Mouse (Mus musculus) MEL (cell line): Measurements from ENCODE around the gene Efcab5. TPM values are rescaled to one million over a fixed set of nuclear protein-coding genes. Genes with fewer than 3 reads are reported as not detected.

Source experiments
- DNase-seq: peaks from one replicate; pipeline ENCODE4 v3.0.0; 2011; ENCODE audit warnings: low read depth, low spot score
- H3K27ac ChIP-seq: 2 replicates; pipeline ENCODE4 v1.5.1; 2012; ENCODE audit warnings: low read depth, mild to moderate bottlenecking, control low read depth, low read length, moderate library complexity; ENCODE audit not compliant: control insufficient read depth
- H3K27me3 ChIP-seq, 2 experiments: fragments of 150-350 bp in 1 of 2; sonication (generic) in 1 of 2; 2 replicates each; pipeline ENCODE4 v1.6.1; 2012; ENCODE audit warnings: low read length in 2 of 2, mild to moderate bottlenecking in 2 of 2, improper control_type of control experiment in 1 of 2, moderate library complexity in 1 of 2; ENCODE audit not compliant: insufficient read depth in 2 of 2, control insufficient read depth in 1 of 2
- H3K36me3 ChIP-seq, 2 experiments: 2 replicates each; pipeline ENCODE4 v1.6.1; 2012 to 2014; ENCODE audit warnings: low read length in 2 of 2, improper control_type of control experiment in 1 of 2, inconsistent platforms in 1 of 2, mild to moderate bottlenecking in 1 of 2; ENCODE audit not compliant: insufficient read depth in 2 of 2, control insufficient read depth in 1 of 2
- H3K4me1 ChIP-seq, 2 experiments: fragments of 150-350 bp in 1 of 2; sonication (generic) in 1 of 2; 2 replicates each; pipeline ENCODE4 v1.6.1; 2012; ENCODE audit warnings: low read length in 2 of 2, improper control_type of control experiment in 1 of 2, mild to moderate bottlenecking in 1 of 2; ENCODE audit not compliant: insufficient read depth in 2 of 2, control insufficient read depth in 1 of 2
- H3K4me3 ChIP-seq, 2 experiments: fragments of 150-350 bp in 1 of 2; sonication (generic) in 1 of 2; 2 replicates each; pipeline ENCODE4 v1.5.1; 2012; ENCODE audit warnings: low read depth in 2 of 2, low read length in 2 of 2, mild to moderate bottlenecking in 2 of 2, moderate library complexity in 2 of 2, control low read depth in 1 of 2, improper control_type of control experiment in 1 of 2; ENCODE audit not compliant: control insufficient read depth in 1 of 2, insufficient read depth in 1 of 2
- H3K79me2 ChIP-seq: 2 replicates; pipeline ENCODE4 v1.6.1; 2012; ENCODE audit warnings: mild to moderate bottlenecking, low read length, moderate library complexity; ENCODE audit not compliant: control insufficient read depth, poor library complexity, insufficient read depth
- H3K9ac ChIP-seq: 2 replicates; pipeline ENCODE4 v1.6.1; 2012; ENCODE audit warnings: low read depth, mild to moderate bottlenecking, control low read depth, low read length, moderate library complexity; ENCODE audit not compliant: control insufficient read depth, poor library complexity, severe bottlenecking
- H3K9me3 ChIP-seq: fragments of 150-350 bp; sonication (generic); replicated peaks from 2 replicates; pipeline ENCODE4 v1.6.1; 2012; ENCODE audit warnings: mild to moderate bottlenecking, low read length, improper control_type of control experiment, moderate library complexity; ENCODE audit not compliant: insufficient read depth
- BHLHE40 ChIP-seq: IDR thresholded peaks from 2 replicates; pipeline ENCODE4 v1.6.1; 2012; ENCODE audit warnings: low read depth, mild to moderate bottlenecking, inconsistent platforms, low read length, improper control_type of control experiment, borderline replicate concordance
- CHD1 ChIP-seq: IDR thresholded peaks from 2 replicates; pipeline ENCODE4 v1.6.1; 2012; ENCODE audit warnings: low read depth, mild to moderate bottlenecking, inconsistent platforms, low read length, improper control_type of control experiment
- CTCF ChIP-seq, 3 experiments: IDR thresholded peaks in 2 of 3; conservative IDR thresholded peaks in 1 of 3; 2 replicates each; pipeline ENCODE4 v1.5.1; 2011 to 2012; ENCODE audit warnings: low read length in 3 of 3, low read depth in 2 of 3, mild to moderate bottlenecking in 2 of 3, improper control_type of control experiment in 1 of 3, inconsistent platforms in 1 of 3, mixed read lengths in 1 of 3, moderate library complexity in 1 of 3; ENCODE audit not compliant: control insufficient read depth in 1 of 3, insufficient read depth in 1 of 3, poor library complexity in 1 of 3, severe bottlenecking in 1 of 3
- E2F4 ChIP-seq: IDR thresholded peaks from 2 replicates; pipeline ENCODE4 v1.6.1; 2011; ENCODE audit warnings: low read depth, low read length, improper control_type of control experiment, borderline replicate concordance
- EP300 ChIP-seq, 2 experiments: IDR thresholded peaks; 2 replicates each; pipeline ENCODE4 v1.6.1; 2011; ENCODE audit warnings: improper control_type of control experiment in 2 of 2, low read length in 2 of 2, low read depth in 1 of 2, mild to moderate bottlenecking in 1 of 2
- ETS1 ChIP-seq: IDR thresholded peaks from 2 replicates; pipeline ENCODE4 v1.6.1; 2012; ENCODE audit warnings: low read depth, mild to moderate bottlenecking, inconsistent platforms, low read length, improper control_type of control experiment, moderate library complexity
- GABPA ChIP-seq: IDR thresholded peaks from 2 replicates; pipeline ENCODE4 v1.6.1; 2012; ENCODE audit warnings: low read depth, mild to moderate bottlenecking, inconsistent platforms, low read length, improper control_type of control experiment, moderate library complexity
- GATA1 ChIP-seq: IDR thresholded peaks from 2 replicates; pipeline ENCODE4 v1.6.1; 2011; ENCODE audit warnings: low read depth, low read length, improper control_type of control experiment
- HCFC1 ChIP-seq: IDR thresholded peaks from 2 replicates; pipeline ENCODE4 v1.6.1; 2012; ENCODE audit warnings: low read depth, mild to moderate bottlenecking, inconsistent platforms, low read length, improper control_type of control experiment, moderate library complexity
- KAT2A ChIP-seq: conservative IDR thresholded peaks from 2 replicates; pipeline ENCODE4 v1.6.1; 2012; ENCODE audit warnings: low read depth, low read length, improper control_type of control experiment, inconsistent platforms
- MAZ ChIP-seq: IDR thresholded peaks from 2 replicates; pipeline ENCODE4 v1.6.1; 2012; ENCODE audit warnings: low read depth, mild to moderate bottlenecking, inconsistent platforms, low read length, improper control_type of control experiment
- NRF1 ChIP-seq: IDR thresholded peaks from 2 replicates; pipeline ENCODE4 v1.6.1; 2014; ENCODE audit warnings: low read depth, mild to moderate bottlenecking, inconsistent platforms, low read length, improper control_type of control experiment, moderate library complexity; ENCODE audit not compliant: poor library complexity, insufficient read depth, severe bottlenecking
- POLR2A ChIP-seq, 2 experiments: IDR thresholded peaks; 2 replicates each; pipeline ENCODE4 v1.6.1; 2011 to 2012; ENCODE audit warnings: low read length in 2 of 2, mild to moderate bottlenecking in 2 of 2, control low read depth in 1 of 2, improper control_type of control experiment in 1 of 2, low read depth in 1 of 2, moderate library complexity in 1 of 2; ENCODE audit not compliant: control insufficient read depth in 1 of 2, insufficient read depth in 1 of 2, poor library complexity in 1 of 2
- POLR2AphosphoS2 ChIP-seq: IDR thresholded peaks from 2 replicates; pipeline ENCODE4 v1.6.1; 2011; ENCODE audit warnings: low read length, improper control_type of control experiment
- POLR2AphosphoS5 ChIP-seq: IDR thresholded peaks from 2 replicates; pipeline ENCODE4 v1.6.1; 2012; ENCODE audit warnings: low read depth, borderline replicate concordance, mild to moderate bottlenecking, inconsistent platforms, low read length, moderate library complexity, mixed read lengths
- RCOR1 ChIP-seq: IDR thresholded peaks from 2 replicates; pipeline ENCODE4 v1.6.1; 2012; ENCODE audit warnings: low read depth, mild to moderate bottlenecking, inconsistent platforms, low read length, improper control_type of control experiment
- SIN3A ChIP-seq: IDR thresholded peaks from 2 replicates; pipeline ENCODE4 v1.6.1; 2012; ENCODE audit warnings: low read length, improper control_type of control experiment, inconsistent platforms
- TAL1 ChIP-seq: IDR thresholded peaks from 2 replicates; pipeline ENCODE4 v1.6.1; 2012; ENCODE audit warnings: mild to moderate bottlenecking, inconsistent platforms, low read length, moderate library complexity, mixed read lengths
- TCF12 ChIP-seq: IDR thresholded peaks from 2 replicates; pipeline ENCODE4 v1.6.1; 2014; ENCODE audit warnings: low read depth, mild to moderate bottlenecking, inconsistent platforms, low read length, improper control_type of control experiment, moderate library complexity
- UBTF ChIP-seq: IDR thresholded peaks from 2 replicates; pipeline ENCODE4 v1.6.1; 2012; ENCODE audit warnings: low read depth, mild to moderate bottlenecking, inconsistent platforms, low read length, improper control_type of control experiment, moderate library complexity, borderline replicate concordance; ENCODE audit not compliant: insufficient read depth
- ZMIZ1 ChIP-seq: IDR thresholded peaks from 2 replicates; pipeline ENCODE4 v1.6.1; 2012; ENCODE audit warnings: low read depth, mild to moderate bottlenecking, inconsistent platforms, low read length, improper control_type of control experiment, moderate library complexity
- polyA plus RNA-seq, 2 experiments: library from polyadenylated mRNA; stranded (reverse) in 1 of 2; unstranded in 1 of 2; fragments of >175 nt in 1 of 2; fragments of >200 nt in 1 of 2; gene quantifications; 2 replicates each; pipeline versions ENCODE4 v1.2.1 to v1.2.4; 2012; ENCODE audit warnings: low replicate concordance in 2 of 2, low read depth in 1 of 2; ENCODE audit not compliant: insufficient read length in 2 of 2, insufficient read depth in 1 of 2, missing spikeins in 1 of 2
- total RNA-seq: library from RNA; depleted of rRNA; stranded (reverse); fragments of 300-350 nt; gene quantifications from 2 replicates; pipeline ENCODE4 v1.2.3, GENCODE M21; 2012

The Efcab5 gene
- total and polyA plus RNA-seq, 3 experiments: 0.27 to 0.29 TPM; not detected in 1

DNA sequence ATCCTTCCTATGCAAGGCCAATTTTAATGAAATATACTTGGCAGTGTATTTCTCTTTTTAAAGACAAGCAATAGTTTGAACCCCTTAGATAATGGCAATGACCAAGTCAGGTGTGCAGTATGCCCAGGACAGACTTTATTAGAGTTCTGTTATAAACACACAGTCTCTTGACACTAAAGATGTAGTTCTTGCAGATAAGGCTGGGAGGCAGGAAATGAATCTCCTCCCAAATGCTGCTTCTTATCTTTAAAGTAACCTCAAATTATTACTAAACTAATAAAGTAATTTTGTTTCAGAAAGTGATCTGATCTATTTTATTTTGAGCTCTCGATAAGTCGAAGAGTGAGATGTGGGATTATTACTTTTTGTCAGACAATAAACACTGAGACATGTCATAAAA, 125.4 kb downstream of the Efcab5 start:
- Histone ChIP-seq H3K79me2 (peaks cover 24% of the 10 kb centered on the region), H3K27ac (no peak overlapping the region), H3K4me3 (no peak overlapping the region), H3K4me1 (peaks cover 3 to 7% of the 10 kb centered on the region in 2 experiments; a peak in 2 of 4 replicates), H3K36me3 (peaks cover 4 to 23% of the 10 kb centered on the region in 2 experiments), H3K9ac (no peak overlapping the region), H3K9me3 (no peaks in the 10 kb centered on the region), H3K27me3 (no peaks in the 10 kb centered on the region)
- TF ChIP-seq EP300 (IDR thresholded peaks at IDR 0.05; ENCODE audit: low read depth in 1 of 2, low read length in 2 of 2): peak; percentile 53 to 70; a peak in 3 of 4 replicates
- TF ChIP-seq ETS1: peak; percentile 32; the same call in 1 of the 2 replicates
- 0 out of 2 replicates have a peak, but pooled peaks have one; percentile 24 for TF ChIP-seq TCF12
- TF ChIP-seq CTCF (IDR thresholded peaks at IDR 0.05 in 2 of 3, conservative IDR thresholded peaks at IDR 0.05 in 1 of 3; ENCODE audit: control insufficient read depth in 1 of 3, insufficient read depth in 1 of 3, low read depth in 2 of 3, low read length in 3 of 3, poor library complexity in 1 of 3, severe bottlenecking in 1 of 3): no peak
- no peak for TF ChIP-seq SIN3A
- no peak for TF ChIP-seq CHD1
- TF ChIP-seq GATA1: peak; percentile 80
- no peak for TF ChIP-seq GABPA
- TF ChIP-seq RCOR1: peak; percentile 84
- TF ChIP-seq HCFC1: no peak
- peak; percentile 39 for DNase-seq

DNA sequence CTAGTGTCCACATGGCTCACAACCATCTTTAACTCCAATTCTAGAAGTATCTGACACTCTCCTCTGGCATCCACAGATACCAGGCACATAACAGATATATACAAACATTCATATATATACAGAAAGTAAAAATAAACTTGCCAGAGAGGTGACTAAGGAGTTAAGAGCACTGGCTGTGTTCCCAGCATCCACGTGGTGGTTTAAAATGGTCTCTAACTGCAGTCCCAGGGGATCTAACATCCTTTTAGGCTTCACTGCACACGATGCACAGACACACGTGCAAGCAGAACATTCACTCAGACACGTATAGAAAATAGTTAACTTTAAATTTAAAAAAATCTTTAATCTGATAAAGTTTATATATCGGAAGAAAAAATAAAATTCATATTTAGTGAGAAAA, 126.8 kb downstream of the Efcab5 start:
- no peak overlapping the region for H3K27ac ChIP-seq
- no peak for TF ChIP-seq KAT2A
- TF ChIP-seq MAZ: no peak
- TF ChIP-seq BHLHE40: no peak
- TF ChIP-seq POLR2AphosphoS2: no peak
- TF ChIP-seq ZMIZ1: no peak
- no peak for TF ChIP-seq POLR2AphosphoS5
- no peak for TF ChIP-seq TAL1
- no peak for TF ChIP-seq POLR2A (IDR thresholded peaks at IDR 0.05; ENCODE audit: control insufficient read depth in 1 of 2, insufficient read depth in 1 of 2, low read depth in 1 of 2, low read length in 2 of 2, poor library complexity in 1 of 2)
- no peak for TF ChIP-seq CTCF (IDR thresholded peaks at IDR 0.05 in 2 of 3, conservative IDR thresholded peaks at IDR 0.05 in 1 of 3; ENCODE audit: control insufficient read depth in 1 of 3, insufficient read depth in 1 of 3, low read depth in 2 of 3, low read length in 3 of 3, poor library complexity in 1 of 3, severe bottlenecking in 1 of 3)
- TF ChIP-seq E2F4: no peak
- no peak for TF ChIP-seq GATA1
- TF ChIP-seq NRF1: no peak
- TF ChIP-seq UBTF: no peak
- no peak for TF ChIP-seq SIN3A
- TF ChIP-seq, all 39 proteins: peak for 0
- Histone ChIP-seq H3K4me1 (peaks cover 3 to 7% of the 10 kb centered on the region in 2 experiments; a peak in 2 of 4 replicates), H3K9ac (no peak overlapping the region), H3K36me3 (peaks cover 4 to 23% of the 10 kb centered on the region in 2 experiments; a peak in 3 of 4 replicates), H3K4me3 (no peak overlapping the region), H3K79me2 (peaks cover 25% of the 10 kb centered on the region), H3K9me3 (no peaks in the 10 kb centered on the region), H3K27me3 (no peaks in the 10 kb centered on the region)
- DNase-seq: no peak
